Mouse (Mus musculus) layer of hippocampus, adult 2 months (tissue): ENCODE data around the gene Elk3. TPM values are rescaled to one million over a fixed set of nuclear protein-coding genes. Genes with fewer than 3 reads are reported as not detected.
A peak's percentile ranks its signal among the peaks of the same experiment; 100 is the strongest.

Experiments used
- DNase-seq, 2 experiments: peaks; one replicate each; pipeline ENCODE4 v3.0.0; 2022; ENCODE audit warnings: low spot score in 2 of 2
- H3K27ac ChIP-seq: fragments of 200-600 bp; 2 replicates; pipeline ENCODE4 v1.8.1; 2022
- H3K4me3 ChIP-seq: fragments of 200-600 bp; 2 replicates; pipeline ENCODE4 v1.8.1; 2022; ENCODE audit warnings: mild to moderate bottlenecking
- CTCF ChIP-seq: fragments of 200-600 bp; conservative IDR thresholded peaks from 2 replicates; pipeline ENCODE4 v1.8.1; 2022; ENCODE audit warnings: antibody characterized with exemption, mild to moderate bottlenecking, moderate library complexity
- total RNA-seq, 2 experiments: library from RNA; stranded (reverse); gene quantifications; 2 replicates each; pipeline ENCODE4 v1.2.3; 2021

Elk3 gene
- total RNA-seq, 2 experiments from 2014 or later: 8.9 to 9.7 TPM

DNA sequence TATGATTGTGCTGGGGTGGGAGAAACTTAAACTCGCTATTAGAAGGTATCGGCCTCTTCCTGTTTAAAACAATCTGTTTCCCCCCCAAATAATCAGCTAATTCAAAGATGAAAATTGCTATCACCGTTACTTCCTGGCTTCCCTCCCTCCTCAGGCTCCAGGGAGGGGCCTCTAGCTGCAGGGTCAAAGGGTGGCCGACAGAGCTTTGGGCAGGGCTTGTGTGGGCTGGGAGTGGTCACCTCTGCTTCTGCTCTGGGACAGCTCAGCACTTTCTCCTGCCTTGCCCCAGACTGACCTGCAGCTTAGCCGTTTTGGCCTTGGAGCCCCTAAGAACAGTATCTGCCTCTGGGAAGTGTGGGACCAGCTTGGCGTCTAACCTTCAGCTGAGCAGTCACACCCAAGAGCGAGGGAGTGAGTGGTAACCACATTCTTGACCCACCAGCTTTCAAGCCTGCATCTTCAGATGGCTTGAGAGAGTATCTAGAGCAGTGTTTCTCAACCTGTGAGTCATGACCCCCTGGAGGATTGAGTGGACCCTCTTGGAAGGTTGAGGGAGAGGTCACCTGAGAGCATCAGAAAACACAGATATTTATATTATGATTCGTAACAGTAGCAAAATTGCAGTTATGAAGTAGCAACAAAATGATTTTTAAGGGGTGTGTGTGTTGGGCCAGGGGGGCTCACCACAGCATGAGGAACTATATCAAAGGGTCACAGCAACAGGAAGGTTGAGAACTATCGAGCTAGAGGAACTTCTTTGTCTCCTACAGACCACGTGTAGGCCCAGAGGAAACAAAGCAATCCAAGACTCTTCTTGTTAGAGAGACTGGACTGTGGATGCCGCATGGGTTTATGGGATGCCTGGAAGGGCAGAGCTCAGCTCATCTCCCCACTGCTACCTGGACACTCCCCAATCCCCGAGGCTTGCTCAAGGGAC is 15.1 kb upstream of the Elk3 start:
- Histone ChIP-seq H3K27ac (no peak overlapping the region), H3K4me3 (no peak overlapping the region)
- no peak for DNase-seq
- no peak for TF ChIP-seq CTCF

DNA sequence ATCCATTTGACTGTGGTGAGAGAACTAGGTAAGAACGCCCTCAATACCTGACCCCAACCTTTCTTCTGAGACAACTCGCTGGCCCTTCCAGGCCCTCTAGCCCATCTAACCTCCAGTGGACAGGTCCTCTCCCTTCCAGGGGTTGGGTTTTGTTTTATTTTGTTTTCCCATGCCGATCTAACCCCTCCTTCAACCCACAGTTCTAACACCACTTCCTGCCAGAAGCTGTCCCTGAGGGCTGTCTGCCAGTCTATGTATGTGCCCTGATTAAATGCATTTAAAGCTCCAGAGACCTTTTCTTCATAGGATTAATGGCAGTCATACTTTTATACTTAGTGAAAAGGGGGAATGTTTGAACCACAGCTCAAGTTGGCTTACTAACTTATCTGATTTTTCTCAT is 14.4 kb upstream of the Elk3 start:
- Histone ChIP-seq H3K27ac (no peak overlapping the region), H3K4me3 (no peak overlapping the region)
- TF ChIP-seq CTCF: no peak
- no peak for DNase-seq

DNA sequence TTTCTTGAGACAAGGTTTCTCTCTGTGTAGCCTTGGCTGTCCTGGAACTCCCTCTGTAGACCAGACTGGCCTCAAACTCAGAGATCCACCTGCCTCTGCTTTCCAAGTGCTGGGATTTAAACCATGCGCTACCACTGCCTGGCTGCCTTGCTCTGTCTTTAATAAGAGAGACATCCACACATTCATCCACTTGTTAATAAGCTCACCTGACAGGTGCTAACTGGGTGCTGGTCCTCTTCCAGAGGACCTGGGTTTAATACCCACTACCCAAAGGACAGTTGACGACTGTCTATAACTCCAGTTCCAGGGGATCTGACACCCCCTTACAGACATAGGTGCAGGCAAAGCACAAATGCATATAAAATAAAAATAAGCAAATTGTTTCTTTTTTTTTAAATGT is 13.5 kb upstream of the Elk3 start:
- Histone ChIP-seq H3K4me3 (no peak overlapping the region), H3K27ac (no peak overlapping the region)
- TF ChIP-seq CTCF: no peak
- no peak for DNase-seq

DNA sequence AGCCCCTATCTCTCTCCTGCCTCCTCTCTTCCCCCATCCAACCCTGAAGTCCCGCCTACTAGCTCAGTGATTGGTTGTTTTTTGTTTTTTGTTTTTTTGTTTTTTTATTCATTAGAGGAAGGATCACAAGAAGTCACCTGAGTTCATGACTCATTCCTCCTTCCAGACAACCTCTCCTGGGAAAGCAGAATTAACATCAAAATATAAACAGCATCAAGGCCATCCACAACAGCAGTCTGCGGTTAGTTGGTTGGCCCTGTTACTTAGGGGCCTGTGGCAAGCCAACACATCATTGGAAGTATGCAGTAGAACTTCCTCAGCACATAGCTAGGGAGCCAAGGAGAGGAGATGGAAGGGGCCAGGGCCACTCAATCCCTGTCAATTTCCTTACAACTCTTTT is 12.7 kb upstream of the Elk3 start:
- Histone ChIP-seq H3K27ac (no peak overlapping the region), H3K4me3 (no peak overlapping the region)
- TF ChIP-seq CTCF: no peak
- no peak for DNase-seq

DNA sequence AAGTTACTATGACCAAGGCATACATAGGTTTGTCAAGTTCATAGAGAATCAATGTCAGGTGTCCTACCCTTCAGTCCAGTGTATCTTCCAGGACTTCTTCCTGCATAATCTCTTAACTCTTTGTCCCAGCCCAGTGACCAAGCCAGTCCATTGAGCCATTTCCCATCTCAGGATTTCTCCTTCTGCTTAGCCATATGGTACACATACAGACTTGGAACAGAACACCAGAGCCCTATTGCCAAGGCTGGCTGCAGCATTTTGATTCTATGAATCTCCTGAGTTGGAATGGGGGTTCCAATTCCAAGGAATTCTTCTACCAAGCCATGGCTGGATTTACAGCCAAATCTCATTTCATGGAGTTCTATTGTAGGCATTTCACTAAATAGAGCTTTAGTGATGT is 10.8 kb upstream of the Elk3 start:
- H3K4me3 ChIP-seq: no peak overlapping the region
- no peak overlapping the region for H3K27ac ChIP-seq
- no peak for TF ChIP-seq CTCF

DNA sequence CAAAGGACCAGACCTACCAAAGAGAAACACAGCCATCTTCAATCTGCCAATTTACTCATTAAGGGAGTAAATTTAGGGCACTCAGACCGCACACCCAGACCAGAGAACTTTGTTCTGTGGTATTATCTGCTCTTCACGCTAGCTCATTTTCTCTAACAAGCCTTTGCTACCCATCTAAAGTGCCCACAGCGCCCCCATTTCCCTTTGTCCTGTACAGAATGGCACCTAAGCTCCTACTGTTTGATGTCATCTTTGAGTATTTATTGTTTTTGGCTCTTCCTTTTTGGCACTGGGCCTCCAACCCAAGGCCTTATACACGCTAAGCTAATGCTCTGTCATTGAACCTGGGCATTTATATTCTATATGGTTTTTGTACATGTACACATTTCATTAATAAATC is 9.2 kb upstream of the Elk3 start:
- TF ChIP-seq CTCF: peak; percentile 13; the same call in 1 of the 2 replicates
- no peak for DNase-seq

More for the DNA sequence above, 10.8 kb upstream of the Elk3 start:
- no peak for DNase-seq

DNA sequence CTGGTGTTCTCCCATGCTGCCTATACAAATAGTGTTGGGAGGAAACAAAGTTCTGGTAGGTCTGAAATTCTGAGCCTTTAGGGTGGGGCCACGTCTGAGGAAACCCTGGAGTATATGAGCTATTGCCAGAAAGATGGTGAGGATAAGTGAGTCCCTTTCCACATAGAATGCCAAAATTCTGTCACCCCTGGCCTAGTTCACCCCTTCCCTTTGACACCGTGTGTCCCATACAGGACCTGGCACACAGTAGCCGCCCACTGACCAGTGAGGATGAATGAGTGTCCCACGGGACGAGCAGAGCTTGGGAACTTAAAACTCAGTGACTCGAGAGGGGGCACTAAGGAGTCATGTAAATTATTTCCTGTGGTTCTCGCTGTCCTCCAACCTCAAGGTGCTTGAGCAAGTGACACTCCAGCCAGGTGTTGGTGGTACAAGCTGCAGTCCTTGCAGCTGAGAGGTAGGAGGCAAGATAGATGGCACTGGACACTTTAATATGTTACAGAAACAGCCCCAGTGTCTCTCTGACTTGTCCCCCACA is 8.7 kb upstream of the Elk3 start:
- Histone ChIP-seq H3K4me3 (no peak overlapping the region), H3K27ac (no peak overlapping the region)
- no peak for DNase-seq
- no peak for TF ChIP-seq CTCF

More for the DNA sequence above, 9.2 kb upstream of the Elk3 start:
- Histone ChIP-seq H3K27ac (no peak overlapping the region), H3K4me3 (no peak overlapping the region)

DNA sequence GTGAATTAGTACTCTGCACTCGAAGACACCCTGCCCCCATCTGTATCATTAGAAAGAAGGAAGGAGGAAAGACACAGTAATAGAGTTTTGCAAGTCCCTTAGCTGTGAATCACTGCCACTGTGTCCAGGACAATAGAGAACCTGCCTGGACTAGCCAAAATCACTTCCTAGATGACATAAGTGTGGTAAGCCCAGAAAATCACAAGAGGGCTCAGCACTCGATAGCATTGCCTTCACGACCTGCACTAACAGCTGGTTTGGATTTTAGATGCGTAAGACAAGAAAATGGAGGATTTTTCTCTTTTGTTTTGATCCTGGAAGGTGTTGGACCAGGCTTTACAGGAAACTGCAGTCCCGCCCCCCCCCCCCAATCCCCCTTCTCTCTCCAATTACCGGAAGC is 6.0 kb upstream of the Elk3 start:
- no peak for DNase-seq
- Histone ChIP-seq H3K27ac (peak overlapping the region; percentile 53; the same call in 1 of the 2 replicates), H3K4me3 (no peak overlapping the region)
- no peak for TF ChIP-seq CTCF

DNA sequence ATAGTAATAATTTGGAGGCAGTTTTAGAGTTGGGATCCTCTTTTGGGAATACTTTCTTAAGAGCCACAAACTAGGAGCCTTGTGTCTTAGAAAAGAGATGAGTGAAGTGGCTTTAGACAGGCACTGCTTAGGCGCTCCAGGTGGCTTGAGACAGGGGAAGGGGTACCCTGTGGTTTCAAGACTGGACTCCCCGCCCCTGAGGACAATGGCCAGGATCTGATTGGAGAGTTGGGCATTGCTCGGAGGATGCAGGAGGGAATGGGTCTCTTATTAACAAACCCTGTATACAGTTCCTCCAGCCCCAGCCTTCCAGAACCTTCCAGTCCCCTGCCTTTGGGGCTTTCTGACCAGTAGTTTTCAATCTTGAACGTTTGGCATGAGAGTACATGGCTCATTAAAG is 641 bp upstream of the Elk3 start:
- TF ChIP-seq CTCF: no peak
- DNase-seq: no peak
- Histone ChIP-seq H3K27ac (peak overlapping the region; percentile 69), H3K4me3 (peak overlapping the region; percentile 75)

DNA sequence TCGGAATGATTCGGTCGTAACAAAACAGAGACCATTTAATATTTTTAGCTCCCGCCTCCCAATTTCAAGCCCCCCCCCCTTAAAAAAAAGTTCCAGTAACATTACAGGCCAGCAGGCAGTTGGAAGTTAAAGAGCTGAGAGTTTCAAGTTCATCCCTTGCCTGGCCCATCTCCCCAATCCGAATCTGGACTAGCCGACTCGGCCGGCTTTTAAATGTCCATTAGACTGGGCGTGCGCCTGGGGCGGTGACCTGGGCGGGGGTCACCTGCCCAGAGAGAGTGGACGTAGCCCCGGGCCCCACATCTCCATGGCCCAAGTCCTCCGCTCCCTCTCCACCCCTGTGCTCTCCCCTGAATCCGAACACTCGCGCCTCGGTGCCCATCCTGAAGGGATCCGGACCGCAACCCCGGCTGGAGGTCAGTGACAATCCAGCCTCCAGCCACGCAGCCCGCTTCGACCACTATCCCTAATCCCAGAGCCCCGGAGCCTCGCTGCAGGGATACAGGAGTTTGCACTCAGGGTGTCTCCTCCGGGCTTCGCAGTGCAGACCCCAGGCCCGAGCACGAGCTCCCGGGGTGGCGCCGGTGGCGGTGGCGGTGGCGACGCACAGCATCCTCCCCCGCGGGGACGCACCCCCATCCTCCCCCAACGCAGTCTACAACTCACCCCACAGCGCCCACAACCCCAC is 857 bp downstream of the Elk3 start:
- H3K27ac ChIP-seq: peak overlapping the region; percentile 88
- DNase-seq: no peak
- peak overlapping the region; percentile 75 for H3K4me3 ChIP-seq
- no peak for TF ChIP-seq CTCF

DNA sequence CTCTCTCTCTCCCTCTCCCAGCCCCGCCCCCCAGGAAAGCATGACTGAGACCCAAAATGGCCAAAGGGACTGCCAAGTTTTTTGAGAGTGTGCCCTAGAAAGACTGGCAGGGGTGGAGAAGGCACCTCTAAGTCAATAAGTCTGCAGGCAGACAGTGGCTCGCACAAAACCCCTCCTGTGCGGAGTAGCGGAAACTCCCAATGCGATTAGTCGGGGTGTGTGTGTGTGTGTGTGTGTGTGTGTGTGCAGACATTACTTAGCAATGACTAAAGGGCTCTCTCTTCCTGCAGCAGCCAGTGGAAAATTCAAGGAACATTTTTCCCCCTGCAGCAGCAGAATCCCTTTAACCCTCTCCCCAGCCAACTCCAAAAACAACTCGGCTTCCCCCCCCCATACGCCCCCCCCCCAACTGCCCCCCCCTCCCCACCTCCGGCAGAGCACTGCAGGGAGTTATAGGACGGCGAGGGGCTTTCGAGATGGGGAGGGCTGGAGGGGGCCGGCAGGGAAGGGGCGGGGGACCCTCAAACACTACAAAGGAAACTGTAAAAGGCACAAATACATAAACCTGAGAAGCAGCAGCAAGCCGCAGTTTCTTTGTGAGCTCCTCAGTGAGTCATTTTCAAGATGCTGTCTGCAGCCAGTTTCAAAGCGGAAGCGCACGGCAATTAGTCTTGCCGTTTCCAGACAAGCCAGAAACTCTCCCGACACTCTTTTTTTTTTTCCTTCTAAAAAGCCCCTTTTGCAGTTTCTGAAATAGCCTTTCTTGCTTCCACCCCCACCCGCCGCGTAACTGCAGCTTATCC is 1.6 kb downstream of the Elk3 start:
- peak overlapping the region; percentile 75 for H3K4me3 ChIP-seq
- H3K27ac ChIP-seq: peak overlapping the region; percentile 88
- no peak for DNase-seq
- TF ChIP-seq CTCF: no peak

DNA sequence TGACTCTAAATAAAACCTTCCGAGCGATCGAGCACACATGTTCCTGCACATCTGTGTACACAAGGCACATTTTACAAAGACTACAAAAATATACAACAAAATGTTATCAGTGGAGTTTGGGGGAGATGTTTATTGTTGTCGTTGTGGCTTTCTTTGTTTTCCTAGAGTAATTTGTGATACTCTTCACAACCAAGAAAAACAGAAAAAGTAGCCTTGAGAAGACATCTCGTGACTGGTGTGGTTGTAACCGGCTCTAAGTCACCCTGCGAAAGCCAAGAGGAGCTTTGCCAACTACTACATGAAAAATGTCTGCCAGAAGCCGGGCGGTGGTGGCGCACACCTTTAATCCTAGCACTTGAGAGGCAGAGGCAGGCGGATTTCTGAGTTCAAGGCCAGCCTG is 4.6 kb downstream of the Elk3 start:
- no peak for DNase-seq
- 0 out of 2 replicates have a peak overlapping the region, but pooled peaks have one; percentile 23 for H3K27ac ChIP-seq
- no peak for TF ChIP-seq CTCF
- H3K4me3 ChIP-seq: no peak overlapping the region

DNA sequence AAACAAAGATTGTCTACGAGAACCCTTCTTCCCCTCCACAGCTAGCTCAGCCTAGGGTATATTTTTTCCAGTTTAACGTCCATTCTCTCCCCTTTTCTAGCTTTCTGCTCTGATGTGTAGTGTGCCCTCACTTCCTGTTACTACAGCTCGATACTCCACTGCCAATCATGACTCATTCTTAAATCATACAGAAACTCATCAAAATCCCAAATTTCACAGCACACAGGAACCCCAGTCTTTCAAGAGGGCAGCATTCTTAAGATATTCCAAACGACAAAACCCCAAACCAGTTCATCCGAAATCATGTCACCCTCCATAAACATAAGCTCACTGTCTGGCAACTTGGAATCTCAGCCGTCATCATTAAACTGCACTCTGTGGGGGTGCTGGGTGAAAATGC is 5.0 kb downstream of the Elk3 start:
- no peak for TF ChIP-seq CTCF
- Histone ChIP-seq H3K27ac (0 out of 2 replicates have a peak overlapping the region, but pooled peaks have one; percentile 36), H3K4me3 (no peak overlapping the region)
- DNase-seq: no peak
